Mouse (Mus musculus) hindbrain, embryonic 11.5 days (tissue): ENCODE data around the gene Ypel4. TPM values are rescaled to one million over a fixed set of nuclear protein-coding genes. Genes with fewer than 3 reads are reported as not detected.

ENCODE experiments used
- ATAC-seq: fragments of 200-750 bp; cut with Nextera tagmentation; 2 replicates; pipeline ENCODE4 v1.8.0; 2017; ENCODE audit warnings: mild to moderate bottlenecking, moderate TSS enrichment, moderate library complexity; ENCODE audit not compliant: low FRiP score
- DNase-seq: peaks from one replicate; pipeline ENCODE4 v3.0.0-alpha.2; 2015; ENCODE audit warnings: low spot score
- H3K27ac ChIP-seq: fragments of 300-500 bp; sonication (generic); 2 replicates; pipeline ENCODE4 v1.5.1; 2014; ENCODE audit warnings: mild to moderate bottlenecking, low read depth, low read length
- H3K27me3 ChIP-seq: fragments of 300-500 bp; sonication (generic); 2 replicates; pipeline ENCODE4 v1.6.1; 2014; ENCODE audit warnings: mild to moderate bottlenecking, low read length, moderate library complexity, mixed read lengths; ENCODE audit not compliant: control insufficient read depth, insufficient read depth
- H3K36me3 ChIP-seq: fragments of 300-500 bp; sonication (generic); 2 replicates; pipeline ENCODE4 v1.6.1; 2014; ENCODE audit warnings: mild to moderate bottlenecking, low read length, moderate library complexity, mixed read lengths; ENCODE audit not compliant: control insufficient read depth, insufficient read depth
- H3K4me1 ChIP-seq: fragments of 300-500 bp; sonication (generic); replicated peaks from 2 replicates; pipeline ENCODE4 v1.6.1; 2014; ENCODE audit warnings: low read length, mixed read lengths; ENCODE audit not compliant: control insufficient read depth, insufficient read depth
- H3K4me2 ChIP-seq: fragments of 300-500 bp; sonication (generic); replicated peaks from 2 replicates; pipeline ENCODE4 v1.6.1; 2014; ENCODE audit warnings: mild to moderate bottlenecking, low read depth, low read length
- H3K4me3 ChIP-seq: fragments of 300-500 bp; sonication (generic); 2 replicates; pipeline ENCODE4 v1.5.1; 2014; ENCODE audit warnings: low read depth, low read length
- H3K9ac ChIP-seq: fragments of 300-500 bp; sonication (generic); 2 replicates; pipeline ENCODE4 v1.6.1; 2014; ENCODE audit warnings: low read depth, low read length
- H3K9me3 ChIP-seq: fragments of 300-500 bp; sonication (generic); 2 replicates; pipeline ENCODE4 v1.6.1; 2016; ENCODE audit warnings: low read length; ENCODE audit not compliant: control insufficient read depth
- WGBS: fragments of 180-500 bp; shearing (Covaris S2); extraction: QIAGEN DNeasy Blood & Tissue Kit; methylation state at CpG from one replicate; pipeline ENCODE4 v1.1.7; 2014; 5-methylcytosine and 5-hydroxymethylcytosine counted together
- polyA plus RNA-seq: library from polyadenylated mRNA; unstranded; fragments of >200 nt; fragmentation: Nextera tagmentation; extraction: Ambion mirVana; gene quantifications from 2 replicates; pipeline ENCODE4 v1.2.1, GENCODE M21; 2014

The Ypel4 gene
- polyA plus RNA-seq, 1 experiment from 2014 or later, result 16.4 TPM

GRCm38 (mm10) chr2:84711898-84712297 is 22.0 kb upstream of the Ypel4 start:
- ATAC-seq, result no peak
- Histone ChIP-seq H3K36me3 (0 out of 2 replicates have a peak, but pooled peaks cover 6% of the 10 kb centered on the region), H3K27ac (no peak overlapping the region), H3K9me3 (no peaks in the 10 kb centered on the region), H3K4me2 (no peak overlapping the region), H3K27me3 (no peaks in the 10 kb centered on the region), H3K9ac (no peak overlapping the region), H3K4me1 (no peaks in the 10 kb centered on the region), H3K4me3 (no peak overlapping the region)
- no peak for DNase-seq
- WGBS, result 92% methylated on average over 2 of the region's 2 CpGs

GRCm38 (mm10) chr2:84714422-84714810 is 19.4 kb upstream of the Ypel4 start:
- 0 out of 2 replicates have a peak, but pooled peaks cover 6% of the 10 kb centered on the region for H3K36me3 ChIP-seq
- DNase-seq (no peak), ATAC-seq (peak; percentile 38)
- no peaks in the 10 kb centered on the region for H3K9me3 ChIP-seq
- peak overlapping the region; percentile 86 for H3K4me3 ChIP-seq
- WGBS, result under 1% methylated on average over 26 of the region's 26 CpGs
- H3K27me3 ChIP-seq, result no peaks in the 10 kb centered on the region
- peak overlapping the region; percentile 83 for H3K9ac ChIP-seq
- H3K4me1 ChIP-seq, result no peaks in the 10 kb centered on the region
- peak overlapping the region; percentile 76 for H3K4me2 ChIP-seq
- peak overlapping the region; percentile 97 for H3K27ac ChIP-seq

DNA sequence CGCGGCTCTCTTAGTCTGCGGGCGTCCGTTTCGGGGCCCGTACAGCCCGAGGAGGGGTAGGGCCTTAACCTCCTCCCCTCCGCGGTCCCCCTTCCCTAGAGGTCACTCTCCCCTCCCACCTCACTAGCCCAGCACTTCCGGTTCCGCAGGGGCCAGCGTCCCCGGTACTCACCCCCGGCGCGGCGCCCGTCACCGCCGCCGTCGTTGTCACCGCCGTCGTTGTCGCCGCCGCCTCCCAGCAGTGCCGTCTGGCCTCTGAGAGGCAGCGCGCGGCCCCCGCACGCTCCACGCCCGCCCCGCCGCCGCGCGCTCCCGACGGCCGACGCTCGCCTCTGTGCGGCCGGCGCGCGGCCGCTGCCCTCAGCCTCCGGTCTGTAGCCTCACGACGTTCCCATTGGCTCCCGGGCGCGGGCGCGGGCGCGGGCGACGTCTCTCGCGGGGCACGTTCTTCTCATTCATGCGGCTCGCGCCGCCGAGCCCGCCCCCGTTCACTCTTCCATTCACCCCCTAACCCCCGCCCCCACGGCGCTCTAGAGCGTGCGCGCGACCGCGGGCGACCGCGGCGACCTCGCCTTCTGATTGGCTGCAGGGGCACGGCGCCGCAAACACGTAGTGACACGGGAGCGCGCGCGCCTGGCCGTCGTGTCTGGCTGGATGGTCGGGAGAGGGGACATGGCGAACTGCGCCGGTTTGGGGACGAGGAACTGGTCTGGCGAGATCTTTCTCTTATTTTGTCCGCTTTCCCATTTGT is 18.9 kb upstream of the Ypel4 start, which contains the start of gene Zdhhc5:
Gene Zdhhc5, minus strand, starts transcription at position 370 of the 751 bp plus-strand sequence.
- under 1% methylated on average over 75 of the region's 107 CpGs for WGBS
- peak within 1 kb of the TSS; percentile 86 for H3K4me3 ChIP-seq
- no peaks in the 10 kb centered on the region for H3K9me3 ChIP-seq
- peak within 1 kb of the TSS; percentile 83 for H3K9ac ChIP-seq
- peak within 1 kb of the TSS; percentile 97 for H3K27ac ChIP-seq
- ATAC-seq, result peak; percentile 98
- peak within 1 kb of the TSS; percentile 76 for H3K4me2 ChIP-seq
- peak; percentile 100 for DNase-seq
- 0 out of 2 replicates have a peak, but pooled peaks cover 3% of the 10 kb centered on the region for H3K36me3 ChIP-seq
- H3K4me1 ChIP-seq, result no peaks in the 10 kb centered on the region
- H3K27me3 ChIP-seq, result no peaks in the 10 kb centered on the region

DNA sequence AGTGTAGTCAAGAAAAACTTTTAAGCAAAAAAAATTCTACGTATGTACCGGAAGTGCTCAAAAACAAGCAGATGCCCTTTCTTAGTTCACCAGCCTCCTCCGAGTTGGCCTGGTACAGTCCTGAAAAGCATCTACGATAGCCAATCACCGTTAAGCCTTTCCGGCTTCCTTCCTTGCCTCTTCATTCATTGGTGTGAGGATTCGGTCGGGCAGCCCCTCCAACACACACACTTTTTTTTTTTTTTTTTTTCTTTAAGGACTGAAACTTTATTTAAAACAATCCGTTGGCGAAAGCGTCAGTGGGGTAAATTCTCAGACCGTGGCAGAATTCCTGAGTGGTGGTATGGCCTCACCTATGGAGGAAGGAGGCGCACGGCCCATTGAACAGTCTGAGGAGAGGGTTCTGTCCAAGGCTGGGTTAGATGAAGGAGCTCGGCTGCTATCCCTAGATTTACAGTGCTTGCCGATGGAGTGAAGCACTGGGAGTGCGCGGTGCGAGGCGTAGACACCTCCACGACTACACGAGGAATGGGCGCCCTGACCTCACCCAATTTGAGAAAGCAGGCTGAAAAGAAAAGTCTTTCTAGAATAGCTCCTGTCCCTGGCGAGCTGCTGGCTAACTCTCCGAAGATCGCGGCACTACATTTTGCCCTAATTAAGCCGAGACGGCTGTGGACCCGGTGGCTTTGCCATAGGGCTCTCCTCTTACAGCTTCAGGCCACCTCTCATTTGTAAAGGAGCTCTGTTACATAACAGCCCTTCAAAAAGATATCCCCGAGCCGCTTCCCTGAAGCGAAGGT is 18.1 kb upstream of the Ypel4 start:
- no peaks in the 10 kb centered on the region for H3K27me3 ChIP-seq
- peak overlapping the region; percentile 76 for H3K4me2 ChIP-seq
- peak overlapping the region; percentile 86 for H3K4me3 ChIP-seq
- DNase-seq, result no peak
- peak overlapping the region; percentile 83 for H3K9ac ChIP-seq
- H3K36me3 ChIP-seq, result 0 out of 2 replicates have a peak, but pooled peaks cover under 1% of the 10 kb centered on the region
- whole genome bisulfite sequencing, result under 1% methylated on average over 33 of the region's 33 CpGs
- ATAC-seq, result peak; percentile 95
- peak overlapping the region; percentile 97 for H3K27ac ChIP-seq
- no peaks in the 10 kb centered on the region for H3K9me3 ChIP-seq
- H3K4me1 ChIP-seq, result no peaks in the 10 kb centered on the region

DNA sequence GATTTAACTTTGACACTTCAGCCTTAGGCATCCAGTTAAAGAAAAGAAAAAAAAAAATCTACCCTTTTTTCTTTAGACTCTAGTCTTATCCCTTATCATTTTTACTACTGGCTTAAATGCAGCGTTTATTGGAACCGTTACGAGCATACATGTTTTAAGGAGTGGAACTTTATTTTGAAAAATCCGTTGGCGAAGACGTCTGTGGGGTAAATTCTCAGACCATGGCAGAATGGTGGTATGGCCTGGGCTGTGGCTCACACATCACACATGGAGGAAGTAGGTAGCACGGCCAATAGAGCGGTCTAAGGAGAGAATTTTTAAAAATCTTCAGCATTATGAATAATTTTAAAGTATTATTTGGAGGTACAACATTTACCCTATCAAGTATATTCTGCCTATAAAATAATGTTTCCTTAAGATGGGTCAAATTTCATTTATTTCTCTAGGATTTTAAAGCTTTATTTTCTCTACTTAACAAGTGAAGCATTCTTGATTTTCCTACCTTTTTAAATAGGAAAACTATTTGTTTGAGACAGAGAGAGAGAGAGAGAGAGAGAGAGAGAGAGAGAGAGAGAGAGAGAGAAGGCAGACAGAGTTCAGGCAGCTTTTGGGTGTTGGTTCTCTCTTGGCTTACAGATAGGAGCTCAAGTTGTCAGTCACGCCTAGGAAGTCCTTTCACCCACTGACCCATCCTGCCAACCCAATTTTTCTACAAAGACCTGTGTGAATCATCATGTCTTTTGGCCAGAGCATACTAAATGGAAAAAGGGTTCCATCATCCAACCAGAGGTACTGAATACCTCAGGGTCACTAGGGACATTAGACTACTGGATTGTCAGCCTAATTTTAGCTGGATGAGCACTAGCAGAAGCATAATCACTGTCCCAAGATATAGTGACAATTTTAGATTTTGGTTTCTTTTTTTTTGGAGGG is 17.2 kb upstream of the Ypel4 start:
- WGBS, result 39% methylated on average over 9 of the region's 9 CpGs
- no peaks in the 10 kb centered on the region for H3K36me3 ChIP-seq

GRCm38 (mm10) chr2:84717357-84717756 is 16.5 kb upstream of the Ypel4 start:
- Histone ChIP-seq H3K36me3 (no peaks in the 10 kb centered on the region), H3K27ac (no peak overlapping the region), H3K9ac (no peak overlapping the region), H3K4me2 (no peak overlapping the region), H3K27me3 (no peaks in the 10 kb centered on the region), H3K9me3 (no peaks in the 10 kb centered on the region), H3K4me1 (no peaks in the 10 kb centered on the region), H3K4me3 (no peak overlapping the region)
- WGBS, result 94% methylated on average over 4 of the region's 4 CpGs
- DNase-seq, result no peak
- no peak for ATAC-seq

More for the DNA sequence above, 17.2 kb upstream of the Ypel4 start:
- peak overlapping the region; percentile 97; the same call in 1 of the 2 replicates for H3K27ac ChIP-seq
- no peaks in the 10 kb centered on the region for H3K9me3 ChIP-seq
- H3K4me3 ChIP-seq, result peak overlapping the region; percentile 86
- no peak for ATAC-seq
- no peaks in the 10 kb centered on the region for H3K4me1 ChIP-seq
- H3K27me3 ChIP-seq, result no peaks in the 10 kb centered on the region
- peak overlapping the region; percentile 71 for H3K9ac ChIP-seq
- peak; percentile 8 for DNase-seq
- peak overlapping the region; percentile 76 for H3K4me2 ChIP-seq

DNA sequence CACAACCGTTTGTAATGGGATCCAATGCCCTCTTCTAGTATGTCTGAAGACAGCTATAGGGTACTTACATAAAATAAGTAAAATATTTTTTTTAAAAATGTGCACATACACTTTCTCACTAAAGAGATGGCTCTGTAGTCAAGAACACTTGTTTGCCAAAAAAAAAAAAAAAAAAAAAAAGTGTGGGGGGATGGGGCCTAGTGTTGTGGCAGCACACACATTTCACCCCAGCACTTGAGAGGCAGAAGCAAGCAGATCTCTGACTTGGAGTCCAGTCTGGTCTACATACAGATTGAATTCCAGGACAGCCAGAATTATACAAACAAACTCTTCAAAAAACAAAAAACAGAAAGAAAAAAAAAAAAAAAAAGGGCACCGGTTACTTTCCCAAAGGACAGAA is 13.1 kb upstream of the Ypel4 start:
- Histone ChIP-seq H3K27me3 (no peaks in the 10 kb centered on the region), H3K4me3 (no peak overlapping the region), H3K9ac (no peak overlapping the region), H3K4me2 (no peak overlapping the region), H3K9me3 (no peaks in the 10 kb centered on the region), H3K27ac (no peak overlapping the region), H3K36me3 (peaks cover 3% of the 10 kb centered on the region), H3K4me1 (no peaks in the 10 kb centered on the region)
- ATAC-seq, result no peak
- no peak for DNase-seq
- WGBS, result 95% methylated on average over 2 of the region's 2 CpGs

- Histone ChIP-seq H3K27ac (no peak overlapping the region), H3K36me3 (peaks cover 3% of the 10 kb centered on the region), H3K9ac (no peak overlapping the region), H3K9me3 (no peaks in the 10 kb centered on the region), H3K4me2 (no peak overlapping the region), H3K4me1 (no peaks in the 10 kb centered on the region), H3K27me3 (no peaks in the 10 kb centered on the region), H3K4me3 (no peak overlapping the region)
- ATAC-seq (0 out of 2 replicates have a peak, but pooled peaks have one; percentile 18), DNase-seq (no peak)
- 82% methylated on average over 3 of the region's 3 CpGs for WGBS
Observed at GRCm38 (mm10) chr2:84721182-84721581, 12.7 kb upstream of the Ypel4 start.
